Mouse (Mus musculus): ENCODE results near the gene Gm30083.

DNA sequence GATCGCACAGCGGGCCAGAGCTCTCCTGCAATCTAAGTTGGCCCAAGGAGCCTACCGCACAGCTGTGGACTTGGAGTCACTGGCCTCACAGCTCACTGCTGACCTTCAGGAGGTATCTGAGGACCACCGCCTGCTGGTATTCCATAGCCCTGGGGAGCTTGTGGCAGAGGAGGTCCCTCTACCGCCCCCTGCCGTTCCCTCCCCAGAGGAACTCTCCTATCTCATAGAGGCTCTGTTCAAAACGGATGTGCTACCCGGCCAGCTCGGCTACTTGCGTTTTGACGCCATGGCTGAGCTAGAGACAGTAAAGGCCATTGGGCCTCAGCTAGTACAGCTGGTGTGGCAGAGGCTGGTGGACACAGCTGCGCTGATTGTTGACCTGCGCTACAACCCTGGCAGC is 58.9 kb downstream of the Gm30083 start:
- TF ChIP-seq CEBPB (IDR thresholded peaks at IDR 0.05; ENCODE audit: insufficient read depth, poor library complexity, severe bottlenecking), result no peak
- TF ChIP-seq E2F4 (IDR thresholded peaks at IDR 0.05; ENCODE audit: insufficient read depth), result no peak
- no peak for TF ChIP-seq POLR2A (IDR thresholded peaks at IDR 0.05; ENCODE audit: insufficient read length, low read depth)
- no peak for TF ChIP-seq TCF12 (IDR thresholded peaks at IDR 0.05; ENCODE audit: insufficient read depth, poor library complexity, severe bottlenecking)
- no peak for TF ChIP-seq MYOD1 (IDR thresholded peaks at IDR 0.05; ENCODE audit: control insufficient read depth in 1 of 3, insufficient read length in 2 of 3, low read depth in 2 of 3)
- no peak for TF ChIP-seq USF1 (IDR thresholded peaks at IDR 0.05; ENCODE audit: low read depth)
- no peak for TF ChIP-seq REST (IDR thresholded peaks at IDR 0.05; ENCODE audit: insufficient read depth, insufficient read length)

Data from myocyte (in vitro differentiated cells).